Mouse (Mus musculus) liver, embryonic 11.5 days (tissue): ENCODE results near the gene Mrps16. TPM values are rescaled to one million over a fixed set of nuclear protein-coding genes. Genes with fewer than 3 reads are reported as not detected.

Experiments
- ATAC-seq: fragments of 200-750 bp; cut with Nextera tagmentation; replicated peaks from 2 replicates; pipeline ENCODE4 v1.8.0; 2017; ENCODE audit warnings: moderate number of reproducible peaks, mild to moderate bottlenecking, moderate TSS enrichment, moderate library complexity; ENCODE audit not compliant: low FRiP score
- DNase-seq: peaks from one replicate; pipeline ENCODE4 v3.0.0-alpha.2; 2017; ENCODE audit warnings: low spot score
- H3K27ac ChIP-seq: fragments of 300-500 bp; sonication (generic); 2 replicates; pipeline ENCODE4 v1.5.1; 2014; ENCODE audit warnings: mild to moderate bottlenecking, low read depth, low read length, control low read depth
- H3K27me3 ChIP-seq: fragments of 300-500 bp; sonication (generic); replicated peaks from 2 replicates; pipeline ENCODE4 v1.6.1; 2014; ENCODE audit warnings: low read length, mixed read lengths; ENCODE audit not compliant: control insufficient read depth, insufficient read depth
- H3K36me3 ChIP-seq: fragments of 300-500 bp; sonication (generic); 2 replicates; pipeline ENCODE4 v1.6.1; 2014; ENCODE audit warnings: mild to moderate bottlenecking, low read length, moderate library complexity, mixed read lengths; ENCODE audit not compliant: control insufficient read depth, insufficient read depth
- H3K4me1 ChIP-seq: fragments of 300-500 bp; sonication (generic); replicated peaks from 2 replicates; pipeline ENCODE4 v1.6.1; 2014; ENCODE audit warnings: low read length, mixed read lengths; ENCODE audit not compliant: control insufficient read depth, insufficient read depth
- H3K4me2 ChIP-seq: fragments of 300-500 bp; sonication (generic); 2 replicates; pipeline ENCODE4 v1.6.1; 2014; ENCODE audit warnings: mild to moderate bottlenecking, control low read depth, moderate library complexity
- H3K4me3 ChIP-seq: fragments of 300-500 bp; sonication (generic); 2 replicates; pipeline ENCODE4 v1.5.1; 2014; ENCODE audit warnings: low read depth, low read length, control low read depth
- H3K9ac ChIP-seq: fragments of 300-500 bp; sonication (generic); 2 replicates; pipeline ENCODE4 v1.6.1; 2014; ENCODE audit warnings: low read depth, low read length, control low read depth
- H3K9me3 ChIP-seq: fragments of 300-500 bp; sonication (generic); 2 replicates; pipeline ENCODE4 v1.6.1; 2016; ENCODE audit warnings: low read length, inconsistent platforms, mixed read lengths; ENCODE audit not compliant: control insufficient read depth
- WGBS: fragments of 180-500 bp; shearing (Covaris S2); extraction: QIAGEN DNeasy Blood & Tissue Kit; methylation state at CpG from one replicate; pipeline ENCODE4 v1.1.7; 2014; 5-methylcytosine and 5-hydroxymethylcytosine counted together
- polyA plus RNA-seq: library from polyadenylated mRNA; unstranded; fragments of >200 nt; fragmentation: Nextera tagmentation; extraction: Ambion mirVana; gene quantifications from 2 replicates; pipeline ENCODE4 v1.2.1, GENCODE M21; 2014

The Mrps16 gene
- polyA plus RNA-seq, 1 experiment from 2014 or later, result 116 TPM

- no peak for ATAC-seq
- Histone ChIP-seq H3K4me3 (no peak overlapping the region), H3K9ac (no peak overlapping the region), H3K4me1 (peaks cover 4% of the 10 kb centered on the region), H3K36me3 (peaks cover 12% of the 10 kb centered on the region; the same call in 1 of the 2 replicates), H3K27ac (no peak overlapping the region), H3K9me3 (no peaks in the 10 kb centered on the region), H3K4me2 (no peak overlapping the region; the same call in 1 of the 2 replicates), H3K27me3 (no peaks in the 10 kb centered on the region)
- WGBS, result 94% methylated on average over 9 of the region's 9 CpGs
- no peak for DNase-seq
Observed at GRCm38 (mm10) chr14:20345885-20346284, 47.5 kb downstream of the Mrps16 start.

- no peaks in the 10 kb centered on the region for H3K27me3 ChIP-seq
- DNase-seq (no peak), ATAC-seq (no peak)
- H3K36me3 ChIP-seq, result peaks cover 30% of the 10 kb centered on the region
- no peak overlapping the region for H3K9ac ChIP-seq
- H3K9me3 ChIP-seq, result no peaks in the 10 kb centered on the region
- H3K27ac ChIP-seq, result no peak overlapping the region
- H3K4me3 ChIP-seq, result no peak overlapping the region
- no peaks in the 10 kb centered on the region for H3K4me1 ChIP-seq
- 70% methylated on average over 7 of the region's 7 CpGs for WGBS
- H3K4me2 ChIP-seq, result peak overlapping the region; percentile 34; the same call in 1 of the 2 replicates
Observed at GRCm38 (mm10) chr14:20340866-20341265, 52.6 kb downstream of the Mrps16 start.

GRCm38 (mm10) chr14:20340149-20340548 is 53.3 kb downstream of the Mrps16 start:
- 0 out of 2 replicates have a peak, but pooled peaks have one; percentile 47 for ATAC-seq

GRCm38 (mm10) chr14:20339415-20339814 is 54.0 kb downstream of the Mrps16 start:
- H3K4me1 ChIP-seq, result no peaks in the 10 kb centered on the region
- H3K36me3 ChIP-seq, result peaks cover 35% of the 10 kb centered on the region
- WGBS, result 95% methylated on average over 5 of the region's 5 CpGs
- no peak overlapping the region for H3K27ac ChIP-seq
- ATAC-seq, result no peak
- DNase-seq, result no peak
- no peaks in the 10 kb centered on the region for H3K27me3 ChIP-seq
- no peak overlapping the region for H3K4me2 ChIP-seq
- H3K9ac ChIP-seq, result no peak overlapping the region
- H3K9me3 ChIP-seq, result no peaks in the 10 kb centered on the region
- H3K4me3 ChIP-seq, result no peak overlapping the region

More at GRCm38 (mm10) chr14:20340149-20340548, 53.3 kb downstream of the Mrps16 start:
- Histone ChIP-seq H3K4me3 (no peak overlapping the region), H3K27ac (no peak overlapping the region), H3K9ac (no peak overlapping the region), H3K27me3 (no peaks in the 10 kb centered on the region), H3K36me3 (peaks cover 32% of the 10 kb centered on the region), H3K9me3 (no peaks in the 10 kb centered on the region), H3K4me1 (no peaks in the 10 kb centered on the region), H3K4me2 (no peak overlapping the region)
- WGBS, result 83% methylated on average over 8 of the region's 8 CpGs
- DNase-seq, result no peak

Other genes starting within 250 kb of the Mrps16 start
- gene Kcnk5, start 211.8 kb downstream of the Mrps16 start, polyA plus RNA-seq, result 9.6 and 10.1 TPM in 2 replicates
- gene Kcnk16, start 124.4 kb downstream of the Mrps16 start, polyA plus RNA-seq, result 1.9 and 2.2 TPM in 2 replicates
- gene Nudt13, start 98.9 kb downstream of the Mrps16 start, polyA plus RNA-seq, result 10.0 and 12.2 TPM in 2 replicates
- 76.1 and 80.5 TPM in 2 replicates for gene Ecd, start 45.5 kb downstream of the Mrps16 start, polyA plus RNA-seq
- gene Fam149b, start 45.5 kb downstream of the Mrps16 start, polyA plus RNA-seq, result 22.6 and 24.2 TPM in 2 replicates
- 174 and 191 TPM in 2 replicates for gene Dnajc9, start 4.7 kb downstream of the Mrps16 start, polyA plus RNA-seq
- 0.17 TPM in 1 of 2 replicates, not detected in the other for gene Cfap70, start 58.6 kb upstream of the Mrps16 start, polyA plus RNA-seq
- gene Anxa7, start 86.5 kb upstream of the Mrps16 start, polyA plus RNA-seq, result 52.8 and 56.5 TPM in 2 replicates
- 0.86 and 1.2 TPM in 2 replicates for gene Mss51, start 103.3 kb upstream of the Mrps16 start, polyA plus RNA-seq
- 41.9 and 42.0 TPM in 2 replicates for gene Ppp3cb, start 152.9 kb upstream of the Mrps16 start, polyA plus RNA-seq
- 5.8 and 6.0 TPM in 2 replicates for gene Usp54, start 247.4 kb upstream of the Mrps16 start, polyA plus RNA-seq